Mouse (Mus musculus) limb, embryonic 12.5 days (tissue): ENCODE results near the gene Wdfy3. TPM values are rescaled to one million over a fixed set of nuclear protein-coding genes. Genes with fewer than 3 reads are reported as not detected.

Source experiments
- ATAC-seq: fragments of 200-750 bp; cut with Nextera tagmentation; 2 replicates; pipeline ENCODE4 v1.8.0; 2017; ENCODE audit warnings: low read depth, moderate TSS enrichment; ENCODE audit not compliant: insufficient number of reproducible peaks, insufficient read depth, low FRiP score, low TSS enrichment
- H3K27ac ChIP-seq: fragments of 300-500 bp; sonication (generic); 2 replicates; pipeline ENCODE4 v1.5.1; 2016; ENCODE audit warnings: mild to moderate bottlenecking, moderate library complexity
- H3K27me3 ChIP-seq: fragments of 300-500 bp; sonication (generic); 2 replicates; pipeline ENCODE4 v1.6.1; 2016; ENCODE audit warnings: mild to moderate bottlenecking, moderate library complexity
- H3K36me3 ChIP-seq: fragments of 300-500 bp; sonication (generic); 2 replicates; pipeline ENCODE4 v1.6.1; 2016; ENCODE audit warnings: mild to moderate bottlenecking, moderate library complexity
- H3K4me1 ChIP-seq: fragments of 300-500 bp; sonication (generic); replicated peaks from 2 replicates; pipeline ENCODE4 v1.6.1; 2016
- H3K4me2 ChIP-seq: fragments of 300-500 bp; sonication (generic); 2 replicates; pipeline ENCODE4 v1.6.1; 2016; ENCODE audit warnings: mild to moderate bottlenecking, moderate library complexity
- H3K4me3 ChIP-seq: fragments of 300-500 bp; sonication (generic); replicated peaks from 2 replicates; pipeline ENCODE4 v1.5.1; 2016; ENCODE audit warnings: mild to moderate bottlenecking
- H3K9ac ChIP-seq: fragments of 300-500 bp; sonication (generic); replicated peaks from 2 replicates; pipeline ENCODE4 v1.6.1; 2016; ENCODE audit warnings: mild to moderate bottlenecking, moderate library complexity
- H3K9me3 ChIP-seq: fragments of 300-500 bp; sonication (generic); 2 replicates; pipeline ENCODE4 v1.6.1; 2016; ENCODE audit warnings: mild to moderate bottlenecking, moderate library complexity
- WGBS: fragments of 180-500 bp; shearing (Covaris S2); methylation state at CpG from one replicate; pipeline ENCODE4 v1.1.7; 2016; 5-methylcytosine and 5-hydroxymethylcytosine counted together
- polyA plus RNA-seq: library from polyadenylated mRNA; unstranded; fragments of >200 nt; fragmentation: Nextera tagmentation; extraction: Ambion mirVana; gene quantifications from 2 replicates; pipeline ENCODE4 v1.2.1, GENCODE M21; 2016

Gene Wdfy3
- polyA plus RNA-seq, 1 experiment from 2014 or later: 20.5 TPM

DNA sequence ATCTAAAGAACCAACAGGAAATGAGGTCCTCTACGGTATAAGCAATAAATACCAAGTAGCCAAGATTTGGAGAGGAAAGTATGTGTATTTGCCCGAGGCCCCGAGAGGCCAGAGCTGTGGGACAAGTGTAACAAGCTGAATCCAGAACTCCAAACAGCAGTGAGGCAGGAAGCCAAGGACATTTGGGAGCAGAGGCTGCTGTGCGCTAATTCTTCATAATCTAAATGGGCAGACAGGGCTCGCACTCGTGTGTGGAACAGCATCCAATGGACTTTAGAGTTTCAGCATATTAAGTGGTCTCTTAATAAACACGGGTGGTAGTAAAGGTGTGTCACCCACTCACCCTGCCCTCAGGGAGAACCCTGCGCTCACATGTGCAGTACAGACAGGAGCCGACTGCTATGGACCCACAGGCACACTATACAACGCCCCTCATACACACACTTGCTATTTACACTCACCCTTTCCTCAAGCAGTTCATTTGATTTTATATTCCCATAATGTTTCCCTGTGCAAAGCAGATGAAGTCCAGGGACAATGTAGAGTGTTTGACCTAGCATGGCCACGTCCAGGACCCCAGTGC is 15.1 kb downstream of the Wdfy3 start:
- 57% methylated on average over 11 of the region's 11 CpGs for WGBS
- ATAC-seq: peak; percentile 42; the same call in 1 of the 2 replicates
- peak overlapping the region; percentile 41 for H3K27ac ChIP-seq

DNA sequence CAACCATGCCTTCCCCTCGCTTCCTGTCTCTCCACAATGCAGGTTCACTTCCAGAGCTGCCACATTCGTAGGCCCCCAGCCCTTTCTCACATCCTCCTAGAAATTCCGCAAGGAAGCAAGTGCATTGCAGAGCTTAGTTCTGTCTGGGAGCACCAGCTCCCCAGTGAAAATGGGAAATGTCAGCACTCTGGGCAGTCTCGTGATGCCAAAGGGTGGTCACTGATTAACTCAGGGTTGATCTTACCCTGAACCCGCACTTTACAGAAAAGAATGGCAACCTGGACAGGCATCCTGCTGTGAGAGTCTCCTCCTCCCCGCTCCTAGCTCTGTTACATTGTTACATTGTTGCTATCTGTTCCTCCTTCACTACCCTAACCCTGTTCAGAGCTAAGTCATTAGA is 16.8 kb downstream of the Wdfy3 start:
- WGBS: 89% methylated on average over 6 of the region's 6 CpGs
- peaks cover 25% of the 10 kb centered on the region for H3K4me1 ChIP-seq
- H3K9me3 ChIP-seq: no peaks in the 10 kb centered on the region
- no peak overlapping the region for H3K4me3 ChIP-seq
- H3K27me3 ChIP-seq: no peaks in the 10 kb centered on the region
- no peak overlapping the region for H3K4me2 ChIP-seq
- 0 out of 2 replicates have a peak, but pooled peaks cover 8% of the 10 kb centered on the region for H3K36me3 ChIP-seq
- no peak overlapping the region for H3K27ac ChIP-seq
- ATAC-seq: no peak
- H3K9ac ChIP-seq: no peak overlapping the region

More for the DNA sequence above, 15.1 kb downstream of the Wdfy3 start:
- Histone ChIP-seq H3K4me1 (peaks cover 20% of the 10 kb centered on the region), H3K9me3 (no peaks in the 10 kb centered on the region), H3K4me3 (no peak overlapping the region), H3K4me2 (no peak overlapping the region), H3K36me3 (0 out of 2 replicates have a peak, but pooled peaks cover 8% of the 10 kb centered on the region), H3K9ac (no peak overlapping the region), H3K27me3 (no peaks in the 10 kb centered on the region)

DNA sequence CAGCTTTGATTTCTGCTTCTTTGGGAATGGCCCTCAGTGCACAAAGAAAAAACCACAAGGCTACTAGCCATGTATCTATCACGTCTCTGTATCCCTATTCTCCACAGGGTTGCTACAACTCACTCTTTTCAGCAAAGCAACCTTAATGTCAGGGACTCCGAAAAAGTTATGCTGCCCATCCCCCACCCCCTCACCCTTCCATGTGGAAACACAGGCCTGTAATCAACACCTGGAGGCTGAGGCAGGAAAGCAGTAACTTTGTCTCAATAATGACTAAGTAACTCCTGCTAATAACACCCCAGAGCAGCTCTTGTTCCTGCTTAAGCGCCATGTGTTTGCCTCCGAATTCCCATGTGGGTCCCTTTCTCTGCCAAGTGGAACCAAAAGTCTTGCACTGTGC is 17.3 kb downstream of the Wdfy3 start:
- H3K4me1 ChIP-seq: peaks cover 26% of the 10 kb centered on the region
- no peaks in the 10 kb centered on the region for H3K27me3 ChIP-seq
- no peak overlapping the region for H3K9ac ChIP-seq
- ATAC-seq: no peak
- no peaks in the 10 kb centered on the region for H3K9me3 ChIP-seq
- H3K36me3 ChIP-seq: 0 out of 2 replicates have a peak, but pooled peaks cover 8% of the 10 kb centered on the region
- H3K4me2 ChIP-seq: no peak overlapping the region
- no peak overlapping the region for H3K4me3 ChIP-seq
- WGBS: 95% methylated on average over 4 of the region's 4 CpGs
- no peak overlapping the region for H3K27ac ChIP-seq

DNA sequence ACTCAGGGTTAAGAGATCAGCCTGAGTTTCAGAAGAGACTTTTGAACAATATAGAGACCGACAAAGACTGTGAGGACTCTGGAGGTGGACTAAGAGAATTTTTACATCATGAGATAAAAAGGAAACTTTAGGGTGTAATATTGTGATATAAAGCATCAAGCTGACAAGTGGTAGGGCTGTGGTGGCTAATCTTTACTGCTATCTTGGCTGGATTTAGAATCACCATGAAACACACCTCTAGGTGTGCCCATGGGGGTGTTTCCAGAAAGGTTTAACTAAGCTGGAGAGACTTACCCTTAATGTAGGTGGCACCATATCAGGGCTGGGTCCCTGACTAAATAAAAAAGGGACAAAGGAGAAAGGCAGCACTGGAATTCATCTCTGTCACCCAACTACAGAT is 19.0 kb downstream of the Wdfy3 start:
- Histone ChIP-seq H3K4me3 (no peak overlapping the region), H3K27ac (no peak overlapping the region), H3K9ac (no peak overlapping the region), H3K4me2 (no peak overlapping the region), H3K36me3 (0 out of 2 replicates have a peak, but pooled peaks cover 8% of the 10 kb centered on the region), H3K9me3 (no peaks in the 10 kb centered on the region), H3K27me3 (no peaks in the 10 kb centered on the region), H3K4me1 (peaks cover 26% of the 10 kb centered on the region)
- ATAC-seq: no peak
- WGBS: 89% methylated on average over 1 of the region's 1 CpGs

DNA sequence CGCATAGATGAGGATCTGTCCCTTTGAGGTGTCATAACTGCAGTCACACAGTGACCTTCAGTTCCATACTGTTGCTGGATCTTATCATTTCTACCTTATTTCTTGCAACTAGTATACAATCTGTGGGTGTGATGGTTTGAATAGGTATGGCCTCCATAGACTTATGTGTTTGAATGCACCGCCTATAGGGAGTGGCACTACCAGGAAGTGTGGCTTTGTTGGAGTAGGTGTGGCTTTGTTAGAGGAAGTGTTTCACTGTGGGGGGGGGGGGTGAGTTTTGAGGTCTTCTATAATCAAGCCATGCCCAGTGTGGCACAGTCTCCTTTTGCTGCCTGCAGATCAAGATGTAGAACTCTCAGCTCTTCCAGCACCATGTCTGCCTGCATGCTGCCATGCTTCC is 21.3 kb downstream of the Wdfy3 start:
- Histone ChIP-seq H3K4me3 (no peak overlapping the region), H3K27ac (no peak overlapping the region), H3K27me3 (no peaks in the 10 kb centered on the region), H3K9me3 (no peaks in the 10 kb centered on the region), H3K4me2 (no peak overlapping the region), H3K9ac (no peak overlapping the region), H3K4me1 (peaks cover 12% of the 10 kb centered on the region; the same call in 1 of the 2 replicates), H3K36me3 (peaks cover 16% of the 10 kb centered on the region; the same call in 1 of the 2 replicates)
- 97% methylated on average over 2 of the region's 2 CpGs for WGBS
- ATAC-seq: no peak

DNA sequence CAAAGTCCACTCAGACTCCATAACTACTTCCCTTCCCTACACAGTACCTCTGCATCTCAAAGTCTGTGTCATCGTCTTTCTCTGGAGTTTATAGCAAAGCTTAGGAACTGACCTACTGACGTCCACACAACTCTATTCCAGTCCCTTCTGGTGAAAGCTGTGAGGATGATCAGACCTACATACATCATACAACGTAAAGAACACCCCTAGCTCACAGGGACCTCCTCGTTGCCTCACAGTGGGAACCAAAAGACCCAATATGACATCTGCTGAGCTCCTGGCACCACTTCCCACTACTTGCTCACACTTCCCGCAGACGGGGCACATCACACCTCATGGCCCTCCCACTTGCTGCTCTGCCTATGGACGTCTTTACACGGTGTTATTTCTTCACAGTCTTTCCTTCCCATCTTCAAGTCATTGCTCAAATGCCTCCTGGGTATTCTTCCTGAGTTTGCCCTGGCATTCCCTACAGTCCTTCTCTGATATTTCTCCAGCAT is 23.1 kb downstream of the Wdfy3 start:
- no peak for ATAC-seq
- Histone ChIP-seq H3K4me1 (peaks cover 12% of the 10 kb centered on the region; the same call in 1 of the 2 replicates), H3K27ac (no peak overlapping the region), H3K9me3 (no peaks in the 10 kb centered on the region), H3K4me2 (no peak overlapping the region), H3K4me3 (no peak overlapping the region), H3K36me3 (peaks cover 13% of the 10 kb centered on the region; the same call in 1 of the 2 replicates), H3K27me3 (no peaks in the 10 kb centered on the region), H3K9ac (no peak overlapping the region)
- 77% methylated on average over 8 of the region's 8 CpGs for WGBS

DNA sequence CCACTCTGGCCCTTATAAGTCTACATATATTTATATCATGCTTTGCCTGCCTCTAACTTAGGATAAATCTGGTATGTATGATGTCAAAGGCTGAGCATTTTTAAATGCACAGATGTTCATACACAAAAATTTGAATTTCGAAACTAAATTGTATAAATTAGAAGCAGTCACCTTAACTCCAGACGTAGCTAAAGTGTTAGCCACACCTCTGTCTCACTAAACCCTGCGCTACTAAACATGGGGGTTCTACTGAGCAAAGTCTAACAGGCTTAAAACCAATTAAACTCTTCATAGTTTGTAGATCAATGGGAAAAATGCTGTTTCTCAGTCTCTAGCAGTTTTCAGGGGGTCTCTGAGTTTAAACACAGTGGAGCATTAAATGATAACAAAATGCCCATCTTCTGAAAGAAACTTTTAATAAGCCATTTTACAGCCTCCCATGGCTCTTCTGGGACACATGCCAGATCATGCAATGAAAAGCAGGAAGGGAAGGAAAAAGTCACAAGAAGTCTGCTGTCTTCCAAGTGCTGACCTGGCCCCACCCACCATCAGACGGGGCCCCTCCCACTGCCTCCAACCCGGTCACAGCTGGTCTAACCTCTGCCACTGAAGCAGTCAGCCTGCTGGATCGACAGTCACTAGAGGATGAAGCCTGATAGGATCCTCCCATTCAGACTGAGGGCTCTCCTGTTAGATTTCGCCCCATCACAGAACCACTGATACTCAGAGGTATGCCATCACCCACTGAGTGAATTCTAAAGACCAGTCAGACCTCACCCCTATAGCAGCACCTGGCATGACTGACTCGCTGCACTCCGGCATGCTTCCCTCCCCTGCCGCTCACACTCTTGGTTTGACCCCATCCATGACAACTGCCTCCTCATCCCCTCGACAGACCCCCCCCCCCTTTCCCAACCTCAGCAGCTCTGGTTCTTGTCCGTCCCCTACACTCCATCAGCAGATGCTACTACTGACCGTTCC is 23.8 kb downstream of the Wdfy3 start:
- Histone ChIP-seq H3K4me1 (peaks cover 12% of the 10 kb centered on the region; the same call in 1 of the 2 replicates), H3K36me3 (peaks cover 20% of the 10 kb centered on the region), H3K4me3 (no peak overlapping the region), H3K27ac (0 out of 2 replicates have a peak overlapping the region, but pooled peaks have one; percentile 45), H3K9me3 (no peaks in the 10 kb centered on the region), H3K27me3 (no peaks in the 10 kb centered on the region), H3K9ac (no peak overlapping the region), H3K4me2 (no peak overlapping the region)
- 86% methylated on average over 13 of the region's 13 CpGs for whole genome bisulfite sequencing
- ATAC-seq: peak; percentile 56; the same call in 1 of the 2 replicates

DNA sequence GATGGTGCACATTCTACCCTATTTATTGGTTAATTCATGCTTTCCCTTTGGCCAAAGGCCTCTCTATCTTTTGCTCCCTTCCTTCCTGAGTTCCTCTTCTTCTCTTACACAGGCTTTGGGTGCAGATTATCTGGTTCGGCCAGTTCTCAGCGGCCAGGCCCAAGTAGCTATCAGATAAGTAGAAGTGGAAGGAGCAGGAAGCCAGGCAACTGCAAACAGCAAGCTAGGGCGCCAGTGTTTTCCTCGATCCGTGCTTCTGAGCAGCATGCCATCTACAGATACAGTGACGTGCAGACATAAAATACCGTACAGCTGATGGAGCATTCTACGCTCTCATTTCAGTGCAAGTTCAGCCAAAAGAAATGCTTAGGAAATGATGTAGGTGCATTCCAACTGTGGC is 24.5 kb downstream of the Wdfy3 start:
- H3K27me3 ChIP-seq: no peaks in the 10 kb centered on the region
- peaks cover 28% of the 10 kb centered on the region for H3K36me3 ChIP-seq
- H3K4me1 ChIP-seq: peaks cover 12% of the 10 kb centered on the region; the same call in 1 of the 2 replicates
- H3K9ac ChIP-seq: no peak overlapping the region
- no peak overlapping the region for H3K4me2 ChIP-seq
- 0 out of 2 replicates have a peak overlapping the region, but pooled peaks have one; percentile 35 for H3K27ac ChIP-seq
- no peak overlapping the region for H3K4me3 ChIP-seq
- H3K9me3 ChIP-seq: no peaks in the 10 kb centered on the region
- WGBS: 88% methylated on average over 8 of the region's 8 CpGs
- no peak for ATAC-seq

DNA sequence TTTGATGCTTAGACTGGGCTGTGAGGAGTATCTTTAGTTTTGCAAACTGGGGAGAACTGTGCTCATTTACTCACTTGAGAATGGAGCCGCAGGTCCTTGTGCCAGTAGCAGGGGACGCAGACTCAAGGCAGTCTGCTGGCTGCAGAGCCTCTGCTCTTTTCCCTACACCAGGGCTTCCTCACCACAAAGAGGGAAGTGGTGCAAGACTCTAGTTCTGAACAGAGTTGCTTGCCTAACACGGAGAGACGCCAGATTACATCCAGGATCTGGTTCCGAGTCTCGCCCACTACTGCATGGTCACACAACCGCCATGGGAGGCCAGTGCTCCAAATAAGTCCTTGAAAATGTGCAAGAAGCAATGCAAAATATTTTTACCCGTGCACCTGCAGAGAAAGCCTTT is 36.4 kb downstream of the Wdfy3 start:
- Histone ChIP-seq H3K36me3 (peaks cover 98% of the 10 kb centered on the region), H3K27ac (no peak overlapping the region), H3K4me3 (no peak overlapping the region), H3K4me2 (no peak overlapping the region), H3K9ac (no peak overlapping the region), H3K27me3 (no peaks in the 10 kb centered on the region), H3K9me3 (no peaks in the 10 kb centered on the region), H3K4me1 (no peaks in the 10 kb centered on the region)
- 93% methylated on average over 8 of the region's 8 CpGs for WGBS
- ATAC-seq: no peak

DNA sequence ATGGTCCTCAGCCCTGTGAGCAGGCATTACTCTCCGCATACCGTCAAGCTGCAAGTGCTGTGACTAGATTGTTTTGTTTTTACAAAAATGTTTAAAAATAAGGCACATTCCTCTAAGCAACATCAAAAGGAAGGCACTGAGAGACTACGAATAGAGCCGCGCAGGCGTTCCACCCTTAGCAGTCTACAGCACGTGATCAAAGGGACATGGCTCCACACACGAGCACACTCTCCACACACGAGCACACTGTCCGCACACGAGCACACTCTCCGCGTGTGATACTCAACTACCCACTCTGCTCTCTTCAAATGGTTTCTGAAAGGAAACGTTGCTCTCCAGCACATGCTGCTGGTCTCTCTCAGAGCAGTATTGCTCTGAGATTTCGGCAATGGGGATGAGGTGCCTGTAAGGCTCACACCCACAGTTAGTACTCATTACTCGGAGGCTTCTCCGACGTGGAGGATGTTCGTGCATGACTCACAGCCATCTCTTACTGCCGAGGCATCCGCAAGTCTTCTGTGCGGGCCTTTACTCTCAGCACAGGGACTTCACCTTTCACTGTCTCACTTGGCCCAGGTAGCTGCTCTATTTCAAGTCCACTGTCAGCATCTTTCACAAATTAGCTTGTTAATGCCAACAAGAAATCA is 37.0 kb downstream of the Wdfy3 start:
- no peak for ATAC-seq
- H3K4me3 ChIP-seq: no peak overlapping the region
- peaks cover 96% of the 10 kb centered on the region for H3K36me3 ChIP-seq
- no peaks in the 10 kb centered on the region for H3K9me3 ChIP-seq
- H3K9ac ChIP-seq: no peak overlapping the region
- no peaks in the 10 kb centered on the region for H3K4me1 ChIP-seq
- WGBS: 94% methylated on average over 22 of the region's 22 CpGs
- H3K4me2 ChIP-seq: no peak overlapping the region
- no peak overlapping the region for H3K27ac ChIP-seq
- no peaks in the 10 kb centered on the region for H3K27me3 ChIP-seq

DNA sequence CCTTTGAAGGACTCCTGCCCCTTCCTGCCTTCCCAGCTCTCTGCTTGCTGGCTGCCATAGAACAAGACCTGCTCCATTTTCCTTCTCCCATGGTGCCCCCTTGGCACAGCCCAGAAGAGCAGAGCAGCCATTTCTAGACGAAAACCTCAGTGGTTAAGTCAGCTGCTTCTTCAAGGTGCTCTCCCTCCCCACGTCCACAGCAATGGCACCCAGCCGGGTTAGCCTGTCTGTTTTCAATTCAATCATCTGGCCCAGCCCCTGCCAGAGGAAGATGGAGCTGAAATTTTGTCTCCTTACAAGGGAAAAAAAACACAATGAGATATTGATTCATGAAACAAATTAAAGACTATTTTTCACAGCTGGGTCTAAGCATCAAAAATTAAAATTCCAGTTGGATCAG is 37.5 kb downstream of the Wdfy3 start:
- Histone ChIP-seq H3K4me1 (no peaks in the 10 kb centered on the region), H3K4me3 (no peak overlapping the region), H3K27me3 (no peaks in the 10 kb centered on the region), H3K9ac (no peak overlapping the region), H3K9me3 (no peaks in the 10 kb centered on the region), H3K27ac (no peak overlapping the region), H3K36me3 (peaks cover 96% of the 10 kb centered on the region), H3K4me2 (no peak overlapping the region)
- no peak for ATAC-seq
- 76% methylated on average over 3 of the region's 3 CpGs for WGBS
